Mouse (Mus musculus): Measurements from ENCODE around the gene Mettl7a3.
"Not testable (repeated sequence)": the region's sequence is repeated elsewhere in the genome, so short reads cannot be mapped to it uniquely, and the experiment has no call there.

Gene Mettl7a3

DNA sequence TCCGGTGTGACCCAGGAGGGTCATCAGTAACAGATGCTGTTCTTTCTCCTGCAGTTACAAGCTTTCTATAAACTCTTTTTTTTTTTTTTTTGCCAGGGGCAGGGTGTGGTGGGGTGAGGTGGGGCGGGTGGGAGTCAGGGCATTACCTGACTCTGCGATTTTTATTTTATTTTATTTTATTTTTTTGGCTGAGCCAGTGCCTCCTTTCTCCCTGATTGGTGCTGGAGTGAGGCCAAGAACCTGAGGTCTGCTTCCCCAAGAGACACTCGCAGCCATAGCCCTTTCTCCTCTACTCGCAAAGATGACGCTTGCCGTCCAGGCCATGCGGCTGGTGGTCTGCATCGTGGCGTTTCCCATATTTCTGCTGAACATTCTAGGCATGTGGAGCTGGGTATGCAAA is at the start of gene Mettl7a3:
Mettl7a3 (plus strand) TSS at position 301 of the 400 bp plus-strand sequence.
- no peak for DNase-seq (ENCODE audit: low spot score in 2 of 2)

DNA sequence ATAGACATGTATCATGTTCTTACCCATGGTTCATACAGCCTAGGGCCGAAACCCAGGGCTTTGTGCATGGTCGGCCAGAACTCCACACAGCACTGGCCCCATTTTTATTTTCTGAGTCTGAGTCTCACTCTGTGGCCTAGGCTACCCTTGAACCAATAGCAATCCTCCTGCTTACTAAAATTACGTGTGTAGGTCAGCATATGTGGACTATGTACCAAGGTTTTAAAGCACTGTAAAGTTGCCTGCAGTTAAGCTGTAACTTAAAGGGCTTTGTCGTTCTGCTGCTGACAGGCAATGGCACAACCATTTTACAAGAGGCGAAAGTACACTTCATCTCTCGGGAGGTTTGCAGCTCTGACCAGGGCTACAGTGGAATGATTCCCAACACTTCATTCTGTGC is 45.7 kb upstream of the Mettl7a3 start:
- no peak for DNase-seq (ENCODE audit: low spot score in 2 of 2)

DNA sequence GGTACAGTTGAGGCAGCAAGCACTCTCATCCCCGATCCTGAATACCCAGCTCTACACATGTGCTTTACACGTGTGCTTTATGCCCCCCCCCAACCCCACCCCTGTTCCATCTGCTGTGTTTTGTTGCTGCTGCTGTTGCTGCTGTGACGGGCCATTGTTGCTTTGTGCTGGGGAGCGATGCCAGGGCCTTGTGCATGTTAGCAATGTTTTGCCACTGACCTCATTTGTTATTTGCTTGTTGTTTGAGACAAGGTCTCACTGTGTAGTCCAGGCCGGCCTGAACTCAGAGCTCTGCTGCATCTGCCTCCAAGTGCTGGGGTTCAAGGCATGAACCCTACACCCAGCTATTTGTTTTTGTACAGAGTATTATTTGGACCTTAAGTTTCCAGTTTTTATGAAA is 43.9 kb upstream of the Mettl7a3 start:
- no peak for DNase-seq (ENCODE audit: low spot score in 2 of 2)

DNA sequence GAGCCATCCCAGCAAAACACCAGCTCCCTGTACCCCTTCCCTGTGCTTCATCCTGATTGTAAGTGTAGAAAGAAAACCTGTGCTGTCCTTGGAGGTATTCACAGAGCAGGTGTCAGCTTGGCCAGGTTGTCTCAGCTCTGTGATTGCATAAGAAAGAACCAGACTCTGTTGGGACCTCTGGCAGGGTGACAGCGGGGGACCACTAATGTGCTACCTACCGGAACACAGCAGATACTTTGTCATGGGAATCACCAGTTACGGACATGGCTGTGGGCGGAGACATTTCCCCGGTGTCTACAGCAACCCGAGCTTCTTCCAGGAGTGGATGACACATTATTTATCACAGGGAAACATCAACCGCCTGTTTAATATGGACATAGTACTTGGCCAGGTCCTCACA is 42.4 kb upstream of the Mettl7a3 start:
- no peak for DNase-seq (ENCODE audit: low spot score in 2 of 2)

DNA sequence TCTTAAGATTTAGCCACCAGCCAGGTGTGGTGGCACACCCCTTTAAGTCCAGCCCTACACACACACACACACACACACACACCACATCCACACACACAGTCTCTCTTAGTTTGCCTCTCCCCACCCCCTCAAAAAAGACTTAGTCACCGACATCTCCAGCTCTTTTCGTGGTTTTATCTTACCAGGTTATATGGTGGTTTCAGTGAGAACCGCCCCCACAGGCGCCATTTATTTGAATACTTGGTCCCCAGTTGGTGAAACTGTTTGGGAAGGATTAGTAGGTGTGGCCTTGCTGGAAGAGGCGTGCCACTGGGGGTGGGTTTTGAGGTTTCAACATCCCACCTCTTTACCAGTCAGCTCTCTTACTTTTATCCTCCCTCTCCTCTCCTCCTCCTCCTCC is 36.9 kb upstream of the Mettl7a3 start:
- DNase-seq (ENCODE audit: low spot score in 2 of 2) = no peak

DNA sequence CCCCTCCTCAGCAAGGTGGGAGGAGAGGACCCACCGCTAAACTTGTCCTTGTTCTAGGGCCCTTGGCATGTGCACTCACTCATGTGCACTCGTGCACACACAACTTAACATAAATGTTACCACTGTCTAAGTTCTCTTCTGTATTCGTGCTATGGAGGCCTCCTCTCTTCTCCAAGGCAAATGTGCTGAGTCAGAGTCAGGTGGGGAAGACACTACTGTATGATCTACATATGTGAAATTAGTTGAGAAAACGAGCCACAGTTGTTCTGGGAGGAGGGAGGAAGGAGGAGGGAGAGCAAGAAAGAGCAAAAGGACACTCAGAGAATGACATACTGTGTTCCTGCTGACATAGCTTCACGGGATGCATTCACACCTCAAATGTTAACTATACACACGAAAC is 34.2 kb upstream of the Mettl7a3 start:
- DNase-seq (ENCODE audit: low spot score in 2 of 2) = no peak

DNA sequence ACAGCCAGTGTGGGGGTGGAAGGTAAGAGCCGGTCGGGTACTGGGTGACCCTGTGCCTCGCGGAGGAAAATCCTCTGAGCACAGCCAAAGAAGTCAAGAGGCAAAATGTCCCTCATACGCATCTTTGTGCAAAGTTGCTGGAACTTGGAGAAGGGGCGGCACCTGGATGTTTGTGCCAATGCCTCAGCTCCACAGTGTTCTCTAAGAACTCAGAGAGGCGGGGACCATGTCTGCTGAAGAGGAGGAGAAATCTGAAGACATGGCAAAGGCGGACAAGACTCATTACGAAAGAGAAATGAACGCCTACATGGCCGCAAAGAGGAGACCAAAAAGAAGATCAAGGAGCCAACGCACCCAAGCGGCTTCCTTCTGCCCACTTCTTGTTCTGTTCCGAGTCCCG is 33.2 kb upstream of the Mettl7a3 start:
- DNase-seq (ENCODE audit: low spot score in 2 of 2) = no peak

DNA sequence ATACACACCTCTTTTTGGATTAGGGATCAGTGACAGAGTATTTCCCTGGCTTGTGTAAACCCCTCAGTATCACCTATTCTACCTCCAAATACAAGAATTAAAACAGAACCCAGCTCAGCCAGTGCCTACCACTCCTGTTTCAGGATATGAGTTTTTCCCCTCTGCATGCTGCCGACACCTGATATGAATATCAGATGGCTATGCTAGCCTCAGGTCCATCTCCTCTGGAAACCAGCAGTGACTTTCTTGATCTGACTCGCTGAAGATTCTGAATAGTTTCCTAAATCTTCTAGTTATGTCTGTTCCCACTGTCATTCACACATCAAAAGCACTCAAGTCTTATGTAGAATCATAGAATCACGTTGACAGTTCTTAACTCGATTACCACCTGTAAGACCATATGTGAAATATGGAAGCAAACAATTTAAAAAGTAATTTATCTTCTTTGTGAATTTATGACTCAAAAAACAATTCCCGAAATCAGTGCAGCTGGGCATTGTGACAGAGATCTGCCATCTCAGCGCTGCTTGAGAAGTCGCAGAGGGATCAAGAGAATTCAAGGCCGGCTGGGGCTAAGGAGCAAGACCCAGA is 31.2 kb upstream of the Mettl7a3 start:
- no peak for DNase-seq (ENCODE audit: low spot score in 2 of 2)

DNA sequence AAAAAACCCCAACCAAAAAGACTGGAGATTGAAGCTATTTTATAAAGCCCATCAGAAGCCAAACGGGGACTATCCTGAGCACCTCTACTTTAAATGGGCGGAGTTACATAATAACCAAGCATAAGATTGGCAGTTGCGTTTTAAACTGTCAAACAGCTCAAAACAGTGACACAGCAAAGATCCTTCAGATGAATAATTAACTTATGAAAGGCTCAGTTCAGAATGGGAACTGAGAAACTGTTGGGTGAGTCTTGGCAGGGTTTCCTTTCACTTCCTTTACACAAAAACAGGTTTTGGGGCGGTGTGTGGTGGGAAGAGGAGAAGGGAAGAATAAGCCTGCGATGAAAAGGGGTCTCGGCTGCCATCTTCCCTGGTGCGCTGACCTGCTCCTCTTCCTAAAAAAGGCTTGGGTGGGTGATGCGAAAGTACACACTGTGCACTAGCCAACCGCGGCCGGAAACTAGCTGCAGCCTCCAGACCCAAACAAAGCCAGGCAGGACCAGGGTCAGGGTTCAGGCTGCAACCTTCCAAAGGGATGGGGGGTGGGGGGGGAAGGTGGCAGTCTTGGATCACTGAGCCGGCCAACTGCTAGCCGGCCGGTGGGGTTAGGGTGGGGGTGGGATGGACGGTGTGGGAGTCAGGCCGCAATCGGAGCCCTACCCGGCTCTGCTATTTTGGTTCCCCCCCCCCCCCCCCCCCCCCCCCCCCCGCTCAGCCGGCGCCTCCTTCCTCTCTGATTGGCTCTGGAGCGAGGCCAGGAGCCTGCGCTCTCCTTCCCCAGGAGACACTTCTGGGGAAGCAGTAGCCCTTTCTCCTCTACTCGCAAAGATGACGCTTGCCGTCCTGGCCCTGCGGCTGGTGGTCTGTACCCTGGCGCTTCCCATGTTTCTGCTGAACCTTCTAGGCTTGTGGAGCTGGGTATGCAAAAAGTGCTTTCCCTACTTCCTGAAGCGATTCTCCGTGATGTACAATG is 30.4 kb upstream of the Mettl7a3 start, which contains the start of gene Mettl7a1:
Mettl7a1 (plus strand) TSS at position 122 of the 973 bp plus-strand sequence.
- peak; percentile 68 to 71 for DNase-seq (ENCODE audit: low spot score in 2 of 2)

DNA sequence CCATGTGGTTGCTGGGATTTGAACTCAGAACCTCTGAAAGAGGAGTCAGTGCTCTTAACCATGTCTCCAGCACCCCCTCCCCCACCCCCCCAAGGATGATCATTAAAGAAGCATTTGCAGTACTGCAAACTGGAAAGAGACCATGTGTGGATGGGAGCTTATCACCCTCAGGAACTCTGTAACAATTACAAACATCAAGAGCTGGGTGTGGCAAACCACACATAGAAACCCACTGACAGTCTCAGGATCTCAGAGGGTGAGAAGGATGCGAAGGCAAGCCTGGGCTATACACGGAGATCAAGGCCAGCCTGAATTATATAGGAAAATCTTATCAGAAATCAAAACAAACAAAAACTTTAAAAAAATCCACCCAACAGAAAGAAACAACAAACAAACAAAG is 28.5 kb upstream of the Mettl7a3 start:
- DNase-seq (ENCODE audit: low spot score in 2 of 2) = no peak

DNA sequence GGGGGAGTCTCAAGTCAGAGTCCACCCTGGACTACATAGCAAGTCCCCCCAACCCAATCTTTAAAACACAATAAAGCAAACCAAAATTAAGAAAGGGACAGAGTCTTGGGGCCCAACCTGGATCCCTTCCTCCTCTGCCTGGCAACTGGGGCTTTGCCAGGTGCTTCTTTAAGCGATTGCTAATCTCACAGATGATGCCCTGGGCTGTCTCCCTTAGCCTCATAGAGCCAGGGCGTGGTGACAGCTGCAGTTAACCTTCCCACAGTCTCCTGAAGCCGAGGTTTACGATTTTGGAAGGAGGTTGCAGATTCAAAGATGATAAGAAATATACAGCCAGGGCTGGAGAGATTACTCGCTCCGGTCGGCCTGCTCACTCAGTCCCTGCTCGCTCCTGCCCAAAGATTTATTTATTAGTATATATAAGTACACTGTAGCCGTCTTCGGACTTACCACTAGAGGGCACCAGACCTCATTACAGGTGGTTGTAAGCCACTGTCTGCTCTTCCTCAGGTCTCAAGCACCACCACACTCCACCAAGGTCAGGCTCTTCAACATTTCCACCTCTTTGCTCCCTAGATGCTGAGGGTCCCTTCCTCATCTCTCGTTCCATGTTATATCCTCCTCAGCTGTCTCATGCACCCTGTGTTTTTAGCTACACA is 27.2 kb upstream of the Mettl7a3 start:
- DNase-seq (ENCODE audit: low spot score in 2 of 2) = not testable (repeated sequence)

DNA sequence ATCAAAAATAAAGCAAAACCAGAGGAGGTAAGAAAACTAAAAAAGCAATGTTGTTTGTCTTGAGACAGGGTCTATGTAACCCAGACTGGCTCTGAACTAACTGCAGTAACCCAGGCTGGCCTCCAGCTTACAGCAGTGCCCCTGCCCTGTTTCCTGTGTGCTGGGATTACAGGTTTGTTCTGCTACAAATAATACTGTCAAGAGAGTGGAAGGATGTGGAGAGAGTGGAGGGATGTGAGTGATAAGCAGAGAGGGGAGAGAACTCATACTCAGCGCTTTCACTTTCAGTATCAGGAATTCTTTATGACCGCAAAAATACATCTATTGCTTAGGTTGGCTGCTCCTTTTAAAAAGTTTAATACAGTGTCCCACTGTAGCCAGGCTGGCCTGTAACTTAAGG is 22.4 kb upstream of the Mettl7a3 start:
- DNase-seq (ENCODE audit: low spot score in 2 of 2) = no peak

DNA sequence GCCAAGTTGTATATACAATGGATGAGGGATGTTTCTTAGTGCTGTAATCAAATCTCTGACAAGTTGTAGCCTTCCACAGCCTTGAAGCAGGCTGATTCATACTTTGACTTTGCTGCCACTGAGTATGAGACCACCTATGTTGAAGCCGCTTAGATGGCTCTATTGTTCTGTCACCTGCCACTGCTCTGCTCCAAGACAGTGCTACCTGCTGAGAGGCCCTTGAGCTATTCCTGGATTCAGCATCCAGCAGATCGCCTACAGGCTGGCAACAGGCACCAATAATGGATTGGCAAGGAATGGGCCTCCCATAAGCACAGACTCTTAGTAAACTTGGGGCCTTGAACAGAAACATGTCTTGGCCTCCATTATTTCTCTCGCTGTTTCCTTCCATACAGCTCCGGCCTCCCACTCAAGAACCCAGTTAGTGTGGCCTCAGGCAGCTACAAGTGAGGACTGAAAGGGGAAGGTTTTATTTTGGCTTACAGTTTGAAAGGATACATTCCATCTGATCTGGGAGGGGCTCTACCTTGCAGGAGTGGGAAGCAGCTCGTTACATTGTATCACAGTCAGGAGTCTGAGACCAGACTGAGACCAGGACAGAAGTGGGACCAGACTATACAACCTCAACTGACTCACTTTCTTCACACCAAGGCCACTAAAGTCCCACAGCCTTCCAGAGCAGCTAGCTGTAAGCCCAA is 20.1 kb upstream of the Mettl7a3 start:
- no peak for DNase-seq (ENCODE audit: low spot score in 2 of 2)

DNA sequence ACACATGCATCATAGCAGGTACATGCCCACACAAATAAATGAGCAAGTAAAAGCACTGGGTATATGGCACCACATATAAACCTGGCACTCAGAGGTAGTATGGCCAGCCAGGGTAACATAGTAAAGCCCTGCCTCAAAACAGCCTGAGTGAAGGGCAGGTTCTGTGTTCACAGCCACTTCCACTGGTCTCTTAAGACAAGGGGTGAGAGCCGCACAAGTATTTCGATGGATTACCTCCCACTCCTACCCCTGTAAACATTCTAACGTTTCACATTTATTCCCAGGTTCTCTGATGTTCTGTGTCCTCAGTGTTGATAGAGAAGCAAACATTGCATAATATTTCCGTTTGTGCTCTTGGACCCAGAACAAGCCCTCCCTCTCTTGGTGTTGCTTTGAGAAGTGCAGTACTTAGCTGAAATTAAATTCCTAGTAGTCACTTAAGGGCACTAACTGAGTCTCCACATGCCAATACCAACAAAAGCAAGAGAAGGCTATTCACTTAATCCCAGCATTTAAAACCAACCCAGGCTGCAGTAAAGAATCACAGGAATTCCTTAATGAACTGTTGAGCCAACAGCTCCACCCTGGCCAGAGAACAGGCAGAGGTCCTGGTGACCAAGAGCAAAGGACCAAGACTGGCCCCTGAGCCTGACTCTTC is 16.6 kb upstream of the Mettl7a3 start:
- not testable (repeated sequence) for DNase-seq (ENCODE audit: low spot score in 2 of 2)

DNA sequence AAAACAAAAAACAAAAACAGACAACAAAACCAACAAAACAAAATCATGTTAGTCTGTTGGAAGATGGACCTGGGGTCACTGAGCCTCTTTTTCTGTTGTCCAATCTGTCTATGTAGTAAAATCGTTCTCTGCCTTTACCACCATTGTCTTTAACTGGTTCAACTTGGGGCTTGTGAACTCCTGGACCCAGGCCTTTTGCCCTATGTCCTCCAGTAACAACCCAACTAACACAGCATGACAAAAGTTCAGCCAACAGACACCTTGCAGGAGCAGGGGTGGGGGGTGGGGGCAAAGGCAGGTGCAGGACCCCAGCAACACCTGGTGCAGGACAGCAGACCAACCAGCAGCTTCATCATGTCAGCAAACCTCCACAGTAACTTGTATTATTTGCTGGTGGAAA is 14.8 kb upstream of the Mettl7a3 start:
- DNase-seq (ENCODE audit: low spot score in 2 of 2) = no peak

DNA sequence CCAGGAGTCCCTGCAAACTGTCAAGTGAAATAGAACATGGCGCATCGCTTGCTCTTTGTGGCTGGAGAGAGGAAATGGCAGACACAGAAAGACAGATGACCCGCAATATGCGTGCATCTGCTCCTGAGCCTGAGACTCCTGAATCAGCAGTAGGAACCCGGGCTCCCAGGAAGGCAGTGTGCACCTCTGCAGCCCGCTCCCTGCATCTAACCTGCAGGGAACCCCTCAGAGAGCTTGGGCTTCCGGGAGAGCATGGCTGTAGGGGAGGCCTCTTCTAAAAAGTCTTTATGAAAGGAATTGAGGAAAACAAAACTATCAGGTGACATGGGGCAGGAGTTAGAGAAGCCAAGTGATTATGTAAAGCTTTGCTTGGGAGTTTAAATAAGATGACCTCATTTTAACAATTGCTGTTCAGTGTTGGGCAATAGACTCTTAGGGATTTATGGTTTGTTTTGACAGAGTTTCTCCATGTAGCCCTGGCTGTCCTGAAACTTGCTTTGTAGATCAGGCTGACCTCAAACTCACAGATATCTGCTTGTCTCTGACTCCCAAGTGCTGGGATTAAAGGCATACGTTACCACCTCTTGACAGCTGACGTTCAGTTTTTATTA is 14.3 kb upstream of the Mettl7a3 start:
- no peak for DNase-seq (ENCODE audit: low spot score in 2 of 2)

DNA sequence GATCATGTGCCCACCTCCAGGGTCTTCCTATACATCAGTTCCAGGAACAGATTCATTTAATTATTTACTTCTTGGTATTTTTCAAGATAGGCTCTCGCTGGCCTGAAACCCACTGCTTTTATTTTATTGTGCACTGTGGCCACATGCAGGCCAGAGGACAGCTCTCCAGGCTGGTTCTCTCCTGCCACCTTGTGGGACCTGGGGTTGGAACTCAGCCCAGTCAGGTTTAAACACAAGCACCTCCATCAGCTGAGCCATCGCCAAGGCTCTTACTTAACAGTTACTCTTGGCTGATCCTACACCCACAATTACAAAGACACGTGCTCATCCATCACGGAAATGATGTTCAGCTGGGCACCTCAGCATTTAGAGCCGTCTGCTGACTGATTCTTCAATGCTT is 13.6 kb upstream of the Mettl7a3 start:
- no peak for DNase-seq (ENCODE audit: low spot score in 2 of 2)

DNA sequence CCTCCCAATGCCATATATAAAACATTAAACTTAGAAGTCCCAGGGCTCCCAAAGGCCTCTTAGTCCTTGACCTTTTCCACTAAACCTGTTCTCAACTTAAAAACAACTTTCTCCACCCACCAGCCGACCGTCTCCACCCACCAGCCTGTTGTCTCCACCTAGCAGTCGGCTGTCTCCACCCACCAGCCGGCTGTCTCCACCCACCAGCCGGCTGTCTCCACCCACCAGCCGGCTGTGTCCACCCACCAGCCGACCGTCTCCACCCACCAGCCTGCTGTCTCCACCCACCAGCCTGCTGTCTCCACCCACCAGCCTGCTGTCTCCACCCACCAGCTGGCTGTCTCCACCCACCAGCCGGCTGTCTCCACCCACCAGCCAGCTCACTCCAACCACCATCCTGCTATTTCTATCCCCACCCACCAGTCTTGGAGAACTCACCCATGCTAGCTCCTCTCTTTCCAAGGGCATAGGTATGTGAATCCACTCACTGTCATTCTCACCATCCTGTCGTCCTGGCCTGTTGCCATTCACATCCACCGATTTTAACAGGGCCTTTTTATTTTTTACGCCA is 10.6 kb upstream of the Mettl7a3 start:
- DNase-seq (ENCODE audit: low spot score in 2 of 2) = no peak

DNA sequence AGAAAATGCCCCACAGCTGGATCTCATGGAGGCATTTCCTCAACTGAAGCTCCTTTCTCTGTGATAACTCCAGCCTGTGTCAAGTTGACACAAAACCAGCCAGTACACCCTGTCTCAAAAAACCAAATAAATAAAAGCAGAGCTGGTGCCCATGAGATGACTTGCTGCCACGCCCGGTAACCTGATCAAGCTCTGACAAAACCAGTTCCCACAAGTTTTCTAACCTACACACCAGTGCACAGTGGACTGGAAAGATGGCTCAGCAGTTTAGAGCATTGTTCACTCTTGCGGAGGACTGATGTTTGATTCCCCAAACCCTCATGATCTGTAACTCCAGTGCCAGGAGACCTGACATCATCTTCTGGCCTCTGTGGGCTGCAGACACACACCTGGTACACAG is 9.5 kb upstream of the Mettl7a3 start:
- DNase-seq (ENCODE audit: low spot score in 2 of 2) = no peak

DNA sequence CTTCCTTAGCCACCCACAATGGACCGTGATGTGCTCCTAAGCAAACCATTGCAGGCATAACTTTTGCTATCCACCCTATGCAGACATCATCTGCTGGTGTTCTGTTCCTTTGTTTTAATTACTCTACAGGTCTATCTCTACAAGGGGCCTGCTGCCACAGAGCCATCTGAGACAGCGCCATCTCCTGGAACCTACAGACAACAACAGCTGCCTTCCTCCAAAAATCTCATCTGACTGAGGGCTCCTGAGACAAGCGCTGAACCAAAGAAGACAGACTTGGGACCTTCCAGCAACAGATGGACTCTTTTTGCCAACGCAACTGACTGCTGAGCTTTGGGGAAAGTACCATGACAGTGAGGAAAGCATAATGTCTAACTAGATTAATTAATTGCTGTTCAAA is 6.6 kb upstream of the Mettl7a3 start:
- DNase-seq (ENCODE audit: low spot score in 2 of 2) = not testable (repeated sequence)

DNA sequence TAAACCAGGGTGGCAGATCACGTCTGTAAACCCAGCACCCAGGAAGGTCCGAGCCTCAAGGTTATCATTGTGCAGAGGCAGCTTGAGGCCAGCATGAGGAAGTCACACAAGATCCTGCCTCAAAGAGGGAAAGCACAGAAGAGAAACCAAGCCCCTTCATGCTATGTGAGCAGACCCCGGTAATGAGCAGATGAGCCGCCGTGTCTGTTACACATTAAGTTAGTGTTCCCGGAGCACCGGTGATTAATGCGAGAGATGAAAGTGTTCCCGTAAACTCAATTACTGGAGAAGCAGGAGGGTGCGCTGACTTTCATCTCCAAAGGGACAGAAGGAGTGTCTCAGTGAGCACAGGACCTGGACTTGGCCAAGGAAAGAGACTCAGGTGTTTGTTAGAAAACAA is 5.4 kb upstream of the Mettl7a3 start:
- not testable (repeated sequence) for DNase-seq (ENCODE audit: low spot score in 2 of 2)
